Mouse (Mus musculus) kidney, postnatal 10 days (tissue): ENCODE measurements around the gene Slc5a10.

ENCODE experiments used
- DNase-seq: peaks from one replicate; pipeline ENCODE4 v3.0.0; 2021; ENCODE audit warnings: mixed read lengths

The Slc5a10 gene

DNA sequence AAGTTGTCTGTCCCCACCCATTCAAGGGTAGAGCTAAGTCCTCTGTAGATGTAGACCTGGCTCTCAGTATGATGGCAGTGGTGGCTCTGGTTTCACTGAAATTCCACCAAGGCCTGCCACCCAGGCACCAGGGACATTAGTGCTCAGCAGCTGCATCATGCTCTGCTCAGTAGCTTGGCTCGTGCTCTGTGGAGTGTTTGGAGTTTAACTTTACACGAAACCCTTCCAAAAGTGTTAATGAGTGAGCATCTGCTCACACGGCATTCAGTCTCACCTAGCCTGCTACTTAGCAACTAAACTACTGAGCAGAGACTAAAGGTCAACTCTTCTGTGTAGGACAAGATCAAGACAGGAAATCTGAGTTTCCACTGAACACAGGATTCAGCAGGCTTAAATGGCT lies at the start of gene Slc5a10:
Slc5a10 (minus strand) TSS at position 191 of the 400 bp plus-strand sequence.
- peak; percentile 44 for DNase-seq

DNA sequence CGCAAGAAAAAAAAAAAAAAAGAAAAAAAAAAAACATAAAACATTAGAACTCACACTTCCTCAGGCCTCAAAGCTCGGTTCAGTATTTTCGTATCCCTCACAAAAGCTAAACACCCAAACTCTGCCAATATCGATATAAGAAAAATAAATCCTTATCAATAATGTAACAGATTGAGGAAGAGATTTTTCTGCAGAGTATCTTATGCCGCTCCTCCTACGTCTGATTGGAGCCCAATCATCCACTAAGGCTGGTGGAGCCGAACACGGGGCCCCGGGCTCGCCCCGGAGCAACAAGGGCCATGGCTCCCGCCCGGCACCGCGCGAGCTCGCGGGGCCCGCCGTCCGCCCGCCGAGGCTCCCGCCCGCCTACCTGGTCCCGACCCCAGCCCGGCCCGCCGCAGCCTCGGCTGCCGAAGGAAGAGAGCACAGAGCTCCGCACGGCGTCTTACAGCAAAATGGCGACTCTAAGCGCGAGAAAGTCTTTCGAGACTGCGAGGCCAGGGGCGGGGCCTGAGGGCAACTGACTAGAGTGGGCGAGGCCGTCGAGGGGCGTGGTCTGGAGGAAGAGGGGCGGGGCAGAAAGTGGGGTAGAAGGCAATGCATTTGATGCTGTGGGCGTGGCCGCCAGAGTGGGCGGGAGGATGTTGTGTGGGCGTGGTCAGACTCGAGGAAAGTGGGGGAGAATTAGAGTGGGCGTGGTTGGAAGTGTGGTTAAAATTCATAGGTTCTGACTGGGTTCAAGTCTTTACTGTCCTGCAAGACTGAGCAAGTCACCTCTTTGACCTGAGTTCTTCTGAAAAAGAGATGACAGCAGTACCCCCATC lies 41.2 kb upstream of the Slc5a10 start, which contains the start of gene Prpsap2:
Prpsap2 (minus strand) TSS at position 505 of the 824 bp plus-strand sequence.
- peak; percentile 100 for DNase-seq

DNA sequence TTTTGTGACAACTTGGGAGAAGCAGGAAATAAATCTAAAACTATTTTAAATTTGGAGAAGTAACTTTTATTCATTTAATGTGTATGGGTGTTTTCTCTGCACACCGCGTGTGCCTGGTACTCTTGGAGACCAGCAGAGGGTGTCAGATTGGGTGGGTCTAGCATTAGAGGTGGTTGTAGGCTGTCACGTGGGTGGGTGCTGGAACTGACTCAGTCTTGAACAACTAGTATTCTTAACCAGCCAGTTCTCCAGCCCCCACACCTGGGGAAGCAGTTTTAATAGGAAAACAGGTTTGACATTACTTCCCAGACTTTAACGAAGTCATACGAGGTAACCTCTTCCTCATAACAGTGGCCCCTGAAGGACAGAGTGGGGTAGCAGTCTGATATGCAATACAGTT lies 39.9 kb upstream of the Slc5a10 start:
- no peak for DNase-seq

DNA sequence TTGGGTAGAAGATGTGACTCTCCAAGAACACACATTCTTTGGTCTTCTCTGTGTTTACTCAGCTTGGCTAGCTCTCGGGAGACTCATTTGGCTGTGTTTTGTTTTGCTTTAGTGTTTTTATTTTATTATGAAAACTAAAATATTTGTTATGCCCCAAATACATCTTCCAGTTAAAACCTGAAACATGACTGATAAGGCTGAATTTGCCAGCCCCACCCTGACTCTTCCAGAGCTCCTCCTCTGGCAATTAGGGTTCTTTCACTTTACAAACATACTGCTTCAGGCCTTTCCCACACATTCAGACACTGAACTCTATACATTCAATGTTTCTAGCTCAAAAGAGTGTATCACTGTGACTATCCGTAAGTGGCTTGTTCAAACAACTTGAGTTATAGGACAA lies 36.5 kb upstream of the Slc5a10 start:
- DNase-seq = no peak

DNA sequence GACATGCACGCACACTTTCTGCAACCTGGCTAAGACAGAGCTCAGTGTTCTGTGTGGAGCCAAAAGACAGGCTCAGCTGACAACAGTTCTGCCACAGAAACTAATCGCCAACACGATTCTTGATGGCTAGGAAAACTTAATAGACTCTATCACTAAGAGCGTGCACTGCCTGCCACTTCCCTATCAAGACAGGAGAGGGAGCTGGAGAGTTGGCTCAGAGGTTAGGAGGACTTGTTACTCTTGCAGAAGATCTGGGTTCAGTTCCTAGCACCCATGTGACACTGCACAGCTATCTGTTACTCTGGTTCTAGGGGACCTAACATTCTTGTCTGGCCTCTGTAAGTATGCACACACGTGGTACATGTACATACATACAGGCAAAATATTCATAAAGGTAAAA lies 31.0 kb upstream of the Slc5a10 start:
- peak; percentile 26 for DNase-seq

DNA sequence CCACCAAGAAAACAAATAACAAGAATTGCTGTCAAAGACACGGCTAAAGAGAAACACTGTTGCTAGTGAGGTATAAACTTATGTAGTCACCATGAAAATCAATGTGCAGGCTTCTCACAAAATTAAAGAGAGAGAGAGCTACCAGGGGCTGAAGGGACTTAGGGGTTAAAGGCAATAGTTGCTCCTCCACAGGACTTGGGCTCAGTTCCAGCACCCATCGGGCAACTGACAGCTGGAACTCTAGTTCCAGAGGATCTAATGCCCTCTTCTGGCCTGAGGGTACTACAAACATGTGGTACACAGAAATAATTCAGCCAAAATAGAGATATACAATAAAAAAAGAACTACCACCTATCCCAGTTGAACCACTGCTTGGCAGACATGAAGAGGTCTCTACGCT lies 26.5 kb upstream of the Slc5a10 start:
- DNase-seq = no peak

DNA sequence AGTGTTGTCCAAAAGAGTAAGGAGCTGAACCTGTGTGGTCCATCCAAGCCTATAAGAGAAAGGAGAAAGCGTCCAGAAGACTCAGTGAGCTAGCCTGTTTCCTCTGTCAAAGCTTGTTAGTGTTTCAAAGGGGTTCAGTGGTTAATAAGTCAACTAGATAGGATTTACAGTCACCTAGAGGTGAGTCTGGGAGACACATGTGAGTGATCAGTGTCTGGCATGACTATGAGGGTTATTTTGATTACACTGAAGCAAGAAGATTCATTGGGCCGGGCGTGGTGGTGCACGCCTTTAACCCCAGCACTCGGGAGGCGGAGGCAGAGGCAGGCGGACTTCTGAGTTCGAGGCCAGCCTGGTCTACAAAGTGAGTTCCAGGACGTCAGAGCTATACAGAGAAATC lies 25.2 kb upstream of the Slc5a10 start:
- DNase-seq = no peak

DNA sequence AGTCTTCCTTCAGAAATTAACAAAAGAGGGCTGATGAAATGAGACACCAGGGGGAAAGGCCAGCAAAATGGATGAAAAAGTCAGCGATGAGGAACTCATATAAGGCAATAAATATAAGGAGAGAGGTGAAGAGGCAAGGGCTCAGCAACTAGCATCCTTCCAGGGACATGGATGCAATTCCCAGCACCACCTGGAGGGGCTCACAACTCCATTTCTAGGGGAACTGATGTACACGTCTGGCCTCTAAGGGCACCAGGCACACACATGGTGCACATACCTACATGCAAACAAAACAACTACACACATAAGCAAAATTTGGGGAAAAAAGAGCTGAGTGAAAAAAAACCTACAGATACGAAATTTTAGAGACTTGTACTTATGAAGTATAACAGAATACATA lies 23.8 kb upstream of the Slc5a10 start:
- no peak for DNase-seq

DNA sequence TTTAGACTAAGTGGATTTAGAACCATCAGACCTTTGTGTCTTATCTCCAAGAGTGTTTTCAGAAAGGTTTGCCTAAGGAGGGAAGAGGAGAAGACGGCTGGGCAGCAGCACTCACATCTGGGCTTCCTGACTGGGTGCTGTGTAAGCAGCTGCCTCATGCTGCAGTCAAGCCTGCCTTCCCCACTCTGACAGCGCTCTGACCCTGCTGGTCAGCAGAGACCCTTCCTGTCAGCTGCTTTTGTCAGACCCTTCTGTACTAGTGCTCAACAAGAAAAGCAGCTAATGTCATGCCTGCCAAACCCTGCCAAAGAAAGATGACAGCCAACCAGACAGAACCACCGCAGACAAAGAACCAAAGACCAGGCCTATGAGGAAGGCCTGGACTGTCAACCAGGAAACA lies 23.1 kb upstream of the Slc5a10 start:
- no peak for DNase-seq

DNA sequence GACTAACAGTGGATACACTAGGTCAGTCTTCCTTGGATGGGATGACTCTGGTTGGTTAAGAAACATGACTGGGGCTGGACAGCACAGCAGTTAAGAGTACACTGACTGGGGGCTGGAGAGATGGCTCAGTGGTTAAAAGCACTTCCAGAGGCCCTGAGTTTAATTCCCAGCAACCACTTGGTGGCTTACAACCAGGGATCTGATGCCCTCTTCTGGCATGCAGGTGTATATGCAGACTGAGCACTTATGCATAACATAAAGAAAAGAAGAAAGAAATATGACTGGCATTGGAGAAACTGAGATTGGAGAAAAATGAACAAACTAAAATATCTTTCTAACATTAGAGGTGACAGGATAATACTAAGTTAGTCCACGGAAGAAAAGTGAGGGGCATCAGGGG lies 19.9 kb upstream of the Slc5a10 start:
- DNase-seq = no peak

DNA sequence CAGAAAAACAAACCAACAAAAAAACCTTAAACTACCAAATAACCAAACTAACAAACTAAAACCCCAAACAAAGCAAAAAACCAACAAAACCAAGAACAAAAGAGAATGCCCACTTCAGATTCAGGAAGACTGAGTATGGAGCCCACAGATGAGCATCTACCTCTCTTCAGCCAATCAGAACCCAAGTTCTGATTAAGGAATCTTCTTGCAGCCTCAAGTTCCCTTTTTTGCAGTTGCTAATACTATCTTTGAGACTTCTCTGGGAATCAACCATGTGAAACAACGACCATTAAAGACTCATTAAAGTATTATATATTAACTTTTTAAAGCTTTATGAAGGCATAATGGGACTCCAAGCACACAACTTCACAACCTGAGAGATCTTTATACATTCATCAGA lies 16.7 kb upstream of the Slc5a10 start:
- no peak for DNase-seq

DNA sequence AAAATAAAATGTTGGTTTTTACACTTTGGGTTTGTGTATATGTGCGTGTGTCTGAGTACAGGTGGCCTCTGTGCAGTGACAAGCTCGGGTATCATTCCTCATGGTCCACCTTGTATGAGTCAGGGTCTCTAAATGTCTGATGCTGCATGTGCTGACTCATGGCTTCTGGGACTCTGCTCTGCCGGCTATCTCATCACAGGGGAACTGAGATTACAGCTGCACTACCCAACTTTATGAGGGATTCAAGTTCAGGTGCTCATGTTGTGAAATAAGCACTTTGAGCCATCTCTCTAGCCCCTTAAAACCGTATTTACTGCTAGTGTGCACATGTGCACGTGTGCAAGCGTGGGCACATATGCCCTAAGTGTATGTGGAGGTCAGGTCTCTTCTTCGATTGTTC lies 12.0 kb upstream of the Slc5a10 start:
- DNase-seq = no peak

DNA sequence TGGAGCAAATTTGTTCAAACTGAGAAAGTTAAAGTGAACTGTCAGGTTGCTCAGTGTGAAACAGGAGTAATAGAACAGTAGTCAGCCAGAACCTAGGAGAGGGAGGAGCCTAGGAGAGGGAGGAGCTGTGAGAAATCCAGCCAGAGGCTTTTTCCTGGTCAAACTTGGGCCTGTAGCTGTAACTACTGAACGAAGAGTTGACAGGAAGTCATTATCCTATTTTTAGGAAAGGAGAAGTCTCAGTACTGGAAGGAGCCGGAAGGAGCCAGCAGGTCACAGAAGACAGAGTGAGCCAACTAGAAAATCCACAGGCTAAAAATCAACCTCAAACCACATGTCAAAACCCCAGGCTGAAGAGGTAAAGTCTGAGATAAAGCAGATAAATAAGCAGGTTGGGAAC lies 7.4 kb upstream of the Slc5a10 start:
- peak; percentile 56 for DNase-seq

DNA sequence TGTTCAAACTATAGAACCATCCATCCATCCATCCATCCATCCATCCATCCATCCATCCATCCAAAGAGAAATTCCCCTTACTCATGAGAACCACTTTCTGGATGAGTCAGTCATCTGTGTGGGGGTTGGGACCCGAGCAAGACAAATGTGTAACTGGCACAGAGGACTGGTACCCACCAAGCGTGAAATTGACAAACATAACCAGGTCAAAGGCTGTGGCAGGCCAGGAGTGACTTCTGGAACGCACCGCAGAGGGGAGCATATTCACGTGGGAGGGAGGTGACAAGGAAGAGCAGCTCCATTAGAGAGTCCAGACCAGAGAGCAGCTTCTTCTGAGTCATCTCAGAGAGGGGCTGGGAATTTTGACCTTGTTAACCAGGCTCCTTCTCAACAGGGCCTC lies 1.5 kb upstream of the Slc5a10 start:
- DNase-seq = peak; percentile 50

DNA sequence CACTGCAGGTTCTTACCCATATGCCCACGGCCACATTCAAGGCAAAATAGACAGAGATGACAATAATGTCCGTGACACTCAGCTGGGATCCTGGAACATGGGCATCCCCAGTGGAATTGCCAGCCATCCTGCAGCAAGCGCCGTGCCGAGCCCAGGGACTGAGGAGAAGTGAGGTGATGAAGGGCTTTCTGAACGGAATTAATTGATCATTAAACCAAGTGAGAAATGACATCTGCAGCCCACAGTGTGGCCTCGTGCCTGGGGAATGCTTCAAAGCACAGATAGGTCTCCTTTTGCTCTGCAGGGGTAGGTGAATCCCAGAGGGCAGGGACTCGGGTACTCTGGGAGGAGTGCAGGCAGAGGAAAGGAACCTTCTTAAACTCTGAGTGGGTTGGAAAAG lies 800 bp downstream of the Slc5a10 start:
- DNase-seq = peak; percentile 29

DNA sequence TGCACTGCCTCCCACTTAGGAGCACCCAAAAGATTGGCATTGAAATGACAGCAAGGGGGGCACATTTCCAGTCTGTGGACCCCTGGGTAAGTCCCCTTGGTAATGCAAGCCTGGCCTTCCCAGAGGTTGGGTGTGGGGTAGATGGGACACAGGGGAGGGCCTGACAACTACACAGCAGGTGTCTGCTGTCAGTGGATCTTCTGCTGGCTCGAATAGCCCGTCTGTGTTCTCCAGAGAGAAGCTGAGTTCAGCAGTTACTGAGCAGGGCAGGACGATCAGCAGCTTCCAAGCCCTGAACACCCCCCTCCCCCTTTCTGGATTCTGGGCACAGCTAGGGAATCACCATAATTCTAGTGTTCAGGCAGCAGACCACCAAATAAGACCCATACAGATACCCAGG lies 1.2 kb downstream of the Slc5a10 start:
- peak; percentile 34 for DNase-seq

DNA sequence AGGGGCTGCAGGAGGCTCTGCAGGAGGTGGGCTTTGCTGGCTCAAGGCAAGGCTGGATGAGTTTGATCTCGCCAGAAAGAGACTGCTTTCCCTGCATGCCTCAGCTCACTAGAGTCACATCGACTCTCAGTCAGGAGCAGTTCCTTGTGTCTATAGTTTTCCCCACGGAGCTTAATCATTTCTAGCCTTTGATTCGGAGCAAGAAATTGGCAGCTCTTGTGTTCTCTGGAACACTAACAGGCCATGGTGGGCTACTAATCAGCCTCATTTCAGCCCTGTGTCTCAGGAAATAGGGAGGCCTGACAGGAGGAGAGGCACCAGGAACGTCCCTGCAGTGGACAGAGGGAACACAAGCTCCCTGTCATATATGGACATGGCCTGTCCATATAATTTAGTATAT lies 2.6 kb downstream of the Slc5a10 start:
- no peak for DNase-seq

DNA sequence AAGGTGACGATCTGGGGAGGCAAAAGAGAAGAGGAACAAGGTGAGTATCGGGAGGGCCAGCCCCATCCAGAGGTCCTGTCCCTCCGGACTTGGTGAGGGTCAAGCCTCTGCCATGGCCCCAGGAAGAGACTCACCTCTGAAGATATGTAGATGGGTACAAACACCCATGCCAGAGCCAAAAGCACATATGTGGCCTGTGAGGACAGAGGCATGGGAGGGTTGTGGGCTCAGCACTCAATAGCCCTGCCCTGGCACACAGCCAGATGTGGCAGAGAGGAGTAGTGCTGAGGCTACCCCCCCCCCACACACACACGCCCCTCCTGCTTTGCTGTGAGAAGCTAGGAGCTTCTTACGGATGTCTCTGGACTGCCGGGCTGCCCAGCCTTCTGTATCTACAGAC lies 5.5 kb downstream of the Slc5a10 start:
- DNase-seq = peak; percentile 38

DNA sequence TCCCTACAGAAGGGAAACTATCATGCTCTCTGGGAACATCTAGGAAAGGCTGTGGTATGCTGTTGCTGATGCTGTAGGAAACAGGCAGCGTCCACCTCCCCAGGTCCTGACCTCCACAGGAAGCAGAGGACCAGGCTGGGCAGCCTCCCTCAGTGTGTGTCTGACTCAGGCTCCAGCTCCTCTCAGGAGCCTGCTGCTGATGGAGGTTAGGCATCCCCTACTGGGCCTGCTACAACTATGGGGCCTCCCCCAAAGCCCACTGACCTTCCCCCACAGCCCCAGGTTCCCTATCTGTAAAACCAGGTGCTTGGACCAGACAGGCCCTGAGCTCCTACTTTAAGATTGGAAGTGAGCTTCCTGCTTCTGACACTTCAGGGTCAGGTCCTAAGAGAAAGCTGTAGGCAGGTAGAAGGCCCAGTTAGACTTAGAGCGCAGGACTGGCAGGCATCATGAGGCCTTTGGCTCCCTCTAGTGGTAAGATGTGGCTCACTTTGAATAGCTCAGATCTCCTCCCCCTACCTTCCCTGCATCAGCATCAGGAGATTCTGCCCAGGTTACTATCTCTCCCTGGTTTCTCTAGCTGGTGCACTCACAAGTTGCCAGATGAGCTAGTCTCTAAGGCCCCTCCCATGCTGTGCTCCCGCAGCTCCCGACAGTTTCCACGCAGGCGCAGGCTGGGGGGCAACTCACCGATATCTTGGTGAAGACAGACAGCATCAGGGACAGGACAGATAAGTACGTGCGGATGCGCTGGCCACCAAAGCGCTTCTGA lies 6.1 kb downstream of the Slc5a10 start:
- DNase-seq = peak; percentile 84

DNA sequence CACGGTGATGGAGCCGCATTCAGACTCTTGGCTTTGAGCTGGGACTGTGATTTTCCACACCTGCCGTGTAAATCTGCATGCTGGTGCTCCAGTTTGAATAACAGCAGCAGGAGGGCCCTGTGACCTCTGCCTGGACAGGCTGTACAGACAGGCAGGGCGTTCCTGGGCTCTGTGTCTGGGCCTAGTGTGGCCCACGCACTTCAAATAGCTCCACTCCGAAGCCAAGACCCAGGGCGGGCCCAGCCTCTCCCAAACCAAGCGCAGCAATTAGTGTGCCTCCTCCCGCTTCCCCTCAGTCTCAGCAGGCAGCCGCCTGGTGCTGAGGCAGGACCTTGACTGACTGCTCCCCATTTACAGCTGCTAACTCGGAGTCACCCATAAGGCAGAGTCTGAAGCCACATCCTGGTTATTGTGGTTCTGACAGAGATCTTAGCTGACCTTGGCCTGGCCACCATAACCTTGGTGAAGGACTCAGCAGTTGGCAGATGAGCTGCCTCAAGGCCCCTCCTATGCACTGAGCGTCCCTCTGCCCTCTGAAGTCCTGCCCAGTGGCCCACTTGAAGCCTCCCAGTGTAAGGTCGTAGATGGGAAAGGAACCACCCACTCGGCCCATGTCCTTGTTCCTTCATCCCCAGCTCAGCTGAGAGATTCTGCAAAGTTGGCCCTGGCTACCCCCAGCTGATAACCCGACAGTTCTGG lies 7.3 kb downstream of the Slc5a10 start:
- DNase-seq = no peak

DNA sequence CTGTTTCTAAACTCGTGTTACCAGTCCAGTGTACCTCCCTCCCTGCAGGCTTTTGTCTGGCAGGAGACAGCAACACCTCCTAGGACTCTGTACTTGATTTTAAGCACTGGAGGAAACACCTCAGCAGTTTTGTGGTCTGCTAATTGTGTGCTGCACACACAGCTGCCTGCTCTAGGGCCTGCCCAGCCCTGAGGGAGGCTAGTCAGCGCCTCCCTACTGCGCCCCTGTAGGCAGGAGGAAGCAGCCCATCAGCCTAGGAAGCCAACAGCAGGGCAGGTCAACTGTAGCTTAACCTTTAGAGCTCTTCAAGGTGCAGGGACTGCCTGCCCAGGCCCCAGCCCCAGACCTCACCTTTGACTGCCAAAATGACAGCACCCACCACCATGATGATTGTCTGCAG lies 11.7 kb downstream of the Slc5a10 start:
- no peak for DNase-seq

DNA sequence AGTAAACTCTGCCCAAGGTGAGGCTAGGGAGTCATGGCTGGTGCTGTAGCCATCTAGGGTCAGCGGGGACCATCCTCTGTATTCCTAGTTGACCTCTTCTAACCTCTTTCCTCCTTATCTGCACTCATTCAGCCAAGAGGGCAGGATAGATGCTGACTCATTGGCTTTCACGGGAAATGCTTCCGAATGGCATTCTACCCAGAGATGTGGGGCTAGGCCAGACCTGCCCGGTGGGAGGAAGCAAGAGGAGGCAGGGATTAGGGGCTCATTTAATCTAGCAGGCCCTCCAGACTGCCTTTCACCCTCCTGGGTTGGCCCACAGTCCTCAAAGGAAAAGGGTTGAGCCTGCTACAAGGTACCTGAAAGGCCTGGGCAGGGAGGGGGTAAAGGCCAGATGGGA lies 14.4 kb downstream of the Slc5a10 start:
- DNase-seq = no peak

DNA sequence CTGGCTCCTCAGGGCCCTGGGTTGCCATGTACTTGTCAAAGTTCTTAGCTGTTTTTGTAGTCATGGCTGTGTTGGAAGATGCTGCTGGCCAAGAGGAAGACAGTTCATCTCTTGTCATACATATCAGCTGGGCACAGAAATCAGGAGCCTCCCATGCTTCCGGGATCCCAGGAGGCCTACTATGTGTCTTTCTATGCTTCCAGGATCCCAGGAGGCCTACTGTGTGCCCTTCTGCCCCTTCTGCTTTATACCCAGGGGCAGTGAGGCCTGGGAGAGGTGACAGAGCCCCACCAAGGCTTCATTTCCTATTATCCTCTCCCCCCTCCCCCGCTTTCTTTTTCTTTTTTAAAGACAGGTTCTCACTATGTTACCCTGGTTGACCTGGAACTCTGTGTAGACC lies 15.0 kb downstream of the Slc5a10 start:
- DNase-seq = no peak

DNA sequence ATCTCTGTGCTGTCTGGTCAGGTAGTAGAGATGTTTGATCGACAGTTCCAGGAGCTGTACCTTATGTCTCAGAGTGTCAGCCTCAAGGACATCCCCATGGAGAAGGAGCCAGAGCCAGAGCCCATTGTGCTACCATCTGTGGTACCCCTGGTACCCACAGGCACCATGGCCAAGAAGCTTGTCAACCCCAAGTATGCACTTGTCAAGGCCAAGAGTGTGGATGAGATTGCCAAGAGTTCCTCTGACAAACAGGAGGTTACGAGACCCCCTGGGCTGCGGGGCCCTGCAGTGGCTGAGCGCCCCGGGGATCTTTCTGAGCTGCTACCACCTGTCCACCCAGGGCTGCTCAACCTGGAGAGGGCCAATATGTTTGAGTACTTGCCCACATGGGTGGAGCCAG lies 18.1 kb downstream of the Slc5a10 start:
- no peak for DNase-seq
